Comparison of ENCODE assay signal across 8 mouse cellular contexts in the genomic region with DNA sequence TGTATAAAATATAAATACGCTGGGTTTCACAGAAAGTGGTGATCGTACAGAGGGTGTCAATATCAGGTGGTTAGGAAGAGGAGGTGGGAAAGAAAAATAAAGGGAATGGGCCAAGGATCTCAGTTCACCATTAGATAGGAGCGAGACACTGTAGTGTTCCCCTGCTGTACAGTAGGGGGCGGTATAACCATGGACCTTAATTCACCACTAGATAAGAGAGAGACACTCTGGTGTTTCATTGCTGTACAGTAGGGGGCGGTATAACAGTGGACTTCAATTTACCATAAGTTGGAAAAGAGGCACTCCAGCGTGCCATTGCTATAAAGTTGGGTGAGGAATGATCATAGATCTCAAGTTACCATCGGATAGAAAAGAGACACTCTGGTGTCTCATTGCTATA.
A peak's percentile ranks its signal among the peaks of the same experiment; 100 is the strongest.
DNase-seq lines count a peak whose midpoint lies in the region; ATAC-seq and TF ChIP-seq lines count a peak whose summit lies in the region.

No protein-coding gene starts in this region.

- 39% methylated on average over 7 of the region's 7 CpGs for WGBS in liver, adult 2 months
- WGBS in embryonic facial prominence, embryonic 10.5 days = 32% methylated on average over 7 of the region's 7 CpGs

- H3K27me3 ChIP-seq in liver, adult 2 months (ENCODE audit: control insufficient read depth, insufficient read depth, low read length) = no peaks in the 10 kb centered on the region
- no peaks in the 10 kb centered on the region for H3K27me3 ChIP-seq in embryonic facial prominence, embryonic 10.5 days (replicated peaks; ENCODE audit: low read depth, poor library complexity, severe bottlenecking)

- TF ChIP-seq CTCF in liver, adult 2 months (IDR thresholded peaks at IDR 0.05; ENCODE audit: low read depth, low read length) = peak; percentile 41

- ATAC-seq in megakaryocyte, adult 5-6 weeks (ENCODE audit: poor library complexity, severe bottlenecking) = no peak

- TF ChIP-seq POLR2A in liver, adult 2 months (IDR thresholded peaks at IDR 0.05; ENCODE audit: extremely low read depth, insufficient read depth, low read length) = no peak

- no peak overlapping the region for H3K27ac ChIP-seq in liver, adult 2 months (replicated peaks; ENCODE audit: insufficient read depth, low read depth, low read length)
- H3K27ac ChIP-seq in embryonic facial prominence, embryonic 10.5 days (replicated peaks) = no peak overlapping the region

- no peaks in the 10 kb centered on the region for H3K9me3 ChIP-seq in embryonic facial prominence, embryonic 10.5 days

- H3K36me3 ChIP-seq in liver, adult 2 months (ENCODE audit: control insufficient read depth, insufficient read depth, low read length) = no peaks in the 10 kb centered on the region
- H3K36me3 ChIP-seq in embryonic facial prominence, embryonic 10.5 days (replicated peaks) = no peaks in the 10 kb centered on the region

- H3K79me2 ChIP-seq in liver, adult 2 months (ENCODE audit: control insufficient read depth, insufficient read depth, low read length) = no peaks in the 10 kb centered on the region

- DNase-seq in liver, adult 2 months (ENCODE audit: extremely low read depth, low read depth, low spot score) = peak; percentile 33
- no peak for DNase-seq in liver
- peak; percentile 74 for DNase-seq in adrenal gland, postnatal 14 days
- DNase-seq in embryonic facial prominence, embryonic 10.5 days (ENCODE audit: low spot score) = peak; percentile 55
- DNase-seq in kidney, adult 11 months = peak; percentile 21
- peak; percentile 17 to 39 for DNase-seq in left cerebral cortex, postnatal 25 days (ENCODE audit: low spot score in 2 of 2)
- DNase-seq in retina, postnatal 1 day = peak; percentile 76

- intact Hi-C loops in left cerebral cortex, postnatal 25 days (cut with DNase I) = loop anchor here (2.0 to 10.0 kb wide), 4 partner anchors 170 to 1393 kb away; a partner anchor contains a TSS

- H3K4me1 ChIP-seq in liver, adult 2 months (ENCODE audit: control insufficient read depth, insufficient read depth, low read length) = no peaks in the 10 kb centered on the region
- H3K4me1 ChIP-seq in embryonic facial prominence, embryonic 10.5 days = peaks cover 5% of the 10 kb centered on the region; the same call in 1 of the 2 replicates

- H3K9ac ChIP-seq in liver, adult 2 months (ENCODE audit: low read depth, low read length) = no peak overlapping the region

- no peak overlapping the region for H3K4me3 ChIP-seq in liver, adult 2 months (ENCODE audit: insufficient read depth, low read depth, low read length)
- no peak overlapping the region for H3K4me3 ChIP-seq in embryonic facial prominence, embryonic 10.5 days
